Mouse (Mus musculus) neutrophil, adult 59 days (primary cell): ENCODE measurements around the gene Usp31. TPM values are rescaled to one million over a fixed set of nuclear protein-coding genes. Genes with fewer than 3 reads are reported as not detected.

Experiments used
- total RNA-seq, 2 experiments: library from RNA; stranded (reverse); gene quantifications; 1 replicate in 1 of 2; 2 replicates in 1 of 2; pipeline ENCODE4 v1.2.4; 2023

Gene Usp31
- total RNA-seq, result 1 to 10 TPM; 3.3 to 4.9 TPM

DNA sequence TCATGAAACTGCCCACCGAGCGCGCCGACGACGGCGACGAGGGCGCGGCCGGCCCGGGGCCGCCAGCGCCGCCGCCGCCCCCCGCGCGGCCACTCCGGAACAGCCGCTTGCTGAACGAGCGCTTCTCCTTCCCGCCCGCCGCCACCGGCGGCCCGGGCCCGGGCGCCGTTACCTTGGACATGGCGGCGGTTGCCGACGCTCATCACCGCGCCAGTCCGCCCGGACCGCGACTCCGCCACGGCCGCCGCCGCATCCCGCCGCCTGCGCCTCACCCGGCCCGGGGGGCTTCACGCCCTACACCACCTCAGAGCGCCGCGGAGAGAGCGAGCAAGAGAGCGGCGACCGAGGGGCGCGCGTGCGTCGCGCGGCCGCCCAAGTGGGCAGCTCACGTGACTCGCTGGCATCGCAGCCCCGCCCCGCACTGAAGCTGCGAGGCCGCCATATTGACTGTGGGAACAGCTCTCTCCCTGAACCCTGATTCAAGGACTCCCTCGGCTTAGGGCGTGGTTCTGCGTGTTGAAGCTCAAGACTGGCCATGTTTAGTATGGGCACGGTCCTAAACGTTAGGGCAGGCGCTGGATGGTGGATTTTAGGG is at the start of gene Usp31:
TSS of gene Usp31 (minus strand) at position 181 of the 595 bp plus-strand sequence.

DNA sequence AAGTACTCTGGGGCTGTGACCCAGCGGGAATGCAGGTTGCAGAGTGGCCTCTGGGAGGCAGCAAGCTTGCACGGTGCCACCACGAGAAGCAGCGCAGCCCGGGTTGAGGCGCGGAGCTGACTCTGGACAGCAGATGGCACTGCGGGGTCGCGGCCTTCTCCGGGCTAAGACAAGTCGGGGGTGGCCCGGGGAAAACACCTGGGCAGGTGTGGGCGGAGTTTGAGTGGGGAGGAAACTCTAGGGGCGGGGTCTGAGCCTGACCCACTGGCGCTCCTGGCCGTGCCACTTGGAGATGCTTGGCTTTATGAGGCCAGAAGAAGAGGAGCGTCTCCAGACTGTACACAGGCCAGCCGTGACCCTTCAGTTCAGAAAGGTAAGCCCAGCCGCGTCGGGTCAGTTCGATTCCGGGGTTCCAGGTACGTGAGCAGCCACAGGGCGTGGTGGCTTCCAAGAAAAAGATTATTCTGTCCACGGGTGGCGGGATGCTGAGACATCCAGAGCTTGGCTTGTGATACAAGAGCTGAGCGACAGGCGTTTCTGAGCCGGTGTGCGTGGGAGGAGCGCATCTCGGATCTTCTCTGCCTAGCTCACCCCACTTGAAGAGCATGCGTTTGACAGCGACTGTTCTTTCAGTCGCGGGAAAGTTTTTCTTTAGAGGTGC is 27.2 kb upstream of the Usp31 start, which contains the start of gene Scnn1g:
TSS of gene Scnn1g (plus strand) at position 309 of the 661 bp plus-strand sequence.

Other genes with a start within 250 kb of the Usp31 start
- not detected for gene Scnn1g, start 27.2 kb upstream of the Usp31 start, total RNA-seq
- gene Scnn1b, start 157.8 kb upstream of the Usp31 start, total RNA-seq, result not detected